Mouse (Mus musculus): ENCODE results near the gene Mgat4a.

- TF ChIP-seq CTCF (IDR thresholded peaks at IDR 0.05; ENCODE audit: borderline replicate concordance, insufficient read depth, low read depth, low read length): no peak
- TF ChIP-seq POLR2A (IDR thresholded peaks at IDR 0.05; ENCODE audit: borderline replicate concordance, insufficient read depth, low read length): no peak
Measured at GRCm38 (mm10) chr1:37524669-37525068, 16.1 kb downstream of the Mgat4a start.

Measured in cerebellum, adult 2 months (tissue).